Mouse (Mus musculus): ENCODE measurements around the gene Gm3417. TPM values are rescaled to one million over a fixed set of nuclear protein-coding genes. Genes with fewer than 3 reads are reported as not detected.
"Not testable (repeated sequence)": the region's sequence is repeated elsewhere in the genome, so short reads cannot be mapped to it uniquely, and the experiment has no call there.

Gm3417 gene
- 0.42 TPM in 1 of 2 replicates, not detected in the other for polyA plus RNA-seq (2016; fragmentation: Nextera tagmentation; extraction: Ambion mirVana)

GRCm38 (mm10) chr17:14978362-14979038, at the start of gene Gm3417, which contains the start of gene 9030025P20Rik:
Gm3417 (minus strand) TSS chr17:14978790.
9030025P20Rik (plus strand) TSS chr17:14978468.
- not testable (repeated sequence) for DNase-seq (ENCODE audit: extremely low spot score, low spot score); H3K4me1 ChIP-seq; H3K9me3 ChIP-seq; H3K36me3 ChIP-seq (replicated peaks); H3K27me3 ChIP-seq (ENCODE audit: poor library complexity, severe bottlenecking); H3K27ac ChIP-seq
- no CpG with 5 or more reads among the region's 60 CpGs for WGBS
- peak within 1 kb of the TSS; percentile 37; the same call in 1 of the 2 replicates for H3K4me3 ChIP-seq

- WGBS: no CpG with 5 or more reads among the region's 6 CpGs
- not testable (repeated sequence) for DNase-seq (ENCODE audit: extremely low spot score, low spot score); H3K36me3 ChIP-seq (replicated peaks); H3K4me3 ChIP-seq; H3K9me3 ChIP-seq; H3K27ac ChIP-seq; H3K27me3 ChIP-seq (ENCODE audit: poor library complexity, severe bottlenecking); H3K4me1 ChIP-seq
Measured at GRCm38 (mm10) chr17:15025513-15025912, 46.9 kb upstream of the Gm3417 start.

- not testable (repeated sequence) for H3K4me1 ChIP-seq; DNase-seq (ENCODE audit: extremely low spot score, low spot score); H3K36me3 ChIP-seq (replicated peaks); H3K4me3 ChIP-seq; H3K27me3 ChIP-seq (ENCODE audit: poor library complexity, severe bottlenecking); H3K27ac ChIP-seq; H3K9me3 ChIP-seq
- WGBS: no CpG with 5 or more reads among the region's 48 CpGs
Measured at GRCm38 (mm10) chr17:15024502-15025193, 46.1 kb upstream of the Gm3417 start.

- not testable (repeated sequence) for H3K27ac ChIP-seq; H3K27me3 ChIP-seq (ENCODE audit: poor library complexity, severe bottlenecking); H3K4me3 ChIP-seq; H3K4me1 ChIP-seq; DNase-seq (ENCODE audit: extremely low spot score, low spot score); H3K36me3 ChIP-seq (replicated peaks); H3K9me3 ChIP-seq
- no CpG with 5 or more reads among the region's 97 CpGs for WGBS
Measured at GRCm38 (mm10) chr17:15023878-15024492, 45.4 kb upstream of the Gm3417 start.

- 86% methylated on average over 3 of the region's 3 CpGs for WGBS
- DNase-seq (ENCODE audit: extremely low spot score, low spot score); H3K4me3 ChIP-seq; H3K27me3 ChIP-seq (ENCODE audit: poor library complexity, severe bottlenecking); H3K4me1 ChIP-seq; H3K9me3 ChIP-seq; H3K36me3 ChIP-seq (replicated peaks); H3K27ac ChIP-seq: not testable (repeated sequence)
Measured at GRCm38 (mm10) chr17:15021503-15022220, 43.1 kb upstream of the Gm3417 start.

GRCm38 (mm10) chr17:15009706-15010413, 31.3 kb upstream of the Gm3417 start, which contains the start of gene Gm3435:
Gm3435 (plus strand) TSS chr17:15010176.
- not testable (repeated sequence) for H3K4me3 ChIP-seq; H3K27ac ChIP-seq; H3K4me1 ChIP-seq; H3K9me3 ChIP-seq; H3K27me3 ChIP-seq (ENCODE audit: poor library complexity, severe bottlenecking); H3K36me3 ChIP-seq (replicated peaks); DNase-seq (ENCODE audit: extremely low spot score, low spot score)
- no CpG with 5 or more reads among the region's 60 CpGs for WGBS

GRCm38 (mm10) chr17:15009088-15009487, 30.5 kb upstream of the Gm3417 start:
- no CpG with 5 or more reads among the region's 3 CpGs for WGBS
- H3K4me1 ChIP-seq: not testable (repeated sequence)

GRCm38 (mm10) chr17:15000047-15000446, 21.5 kb upstream of the Gm3417 start:
- H3K27me3 ChIP-seq (ENCODE audit: poor library complexity, severe bottlenecking); DNase-seq (ENCODE audit: extremely low spot score, low spot score); H3K27ac ChIP-seq; H3K4me1 ChIP-seq; H3K4me3 ChIP-seq; H3K9me3 ChIP-seq; H3K36me3 ChIP-seq (replicated peaks): not testable (repeated sequence)
- WGBS: no CpG with 5 or more reads among the region's 4 CpGs

More at GRCm38 (mm10) chr17:15009088-15009487, 30.5 kb upstream of the Gm3417 start:
- H3K9me3 ChIP-seq; H3K4me3 ChIP-seq; H3K36me3 ChIP-seq (replicated peaks); DNase-seq (ENCODE audit: extremely low spot score, low spot score); H3K27me3 ChIP-seq (ENCODE audit: poor library complexity, severe bottlenecking); H3K27ac ChIP-seq: not testable (repeated sequence)

GRCm38 (mm10) chr17:14994140-14994539, 15.6 kb upstream of the Gm3417 start:
- H3K27ac ChIP-seq; H3K27me3 ChIP-seq (ENCODE audit: poor library complexity, severe bottlenecking); DNase-seq (ENCODE audit: extremely low spot score, low spot score); H3K4me3 ChIP-seq; H3K4me1 ChIP-seq; H3K9me3 ChIP-seq; H3K36me3 ChIP-seq (replicated peaks): not testable (repeated sequence)
- no CpG with 5 or more reads among the region's 5 CpGs for WGBS

- H3K27me3 ChIP-seq (ENCODE audit: poor library complexity, severe bottlenecking); DNase-seq (ENCODE audit: extremely low spot score, low spot score); H3K4me1 ChIP-seq; H3K9me3 ChIP-seq; H3K27ac ChIP-seq; H3K36me3 ChIP-seq (replicated peaks); H3K4me3 ChIP-seq: not testable (repeated sequence)
- WGBS: no CpG with 5 or more reads among the region's 47 CpGs
Measured at GRCm38 (mm10) chr17:14993139-14993832, 14.7 kb upstream of the Gm3417 start.

- H3K4me1 ChIP-seq; H3K4me3 ChIP-seq; H3K9me3 ChIP-seq; DNase-seq (ENCODE audit: extremely low spot score, low spot score); H3K27me3 ChIP-seq (ENCODE audit: poor library complexity, severe bottlenecking); H3K36me3 ChIP-seq (replicated peaks); H3K27ac ChIP-seq: not testable (repeated sequence)
- WGBS: no CpG with 5 or more reads among the region's 98 CpGs
Measured at GRCm38 (mm10) chr17:14992522-14993138, 14.0 kb upstream of the Gm3417 start.

Data from forebrain, embryonic 10.5 days (tissue).